Mouse (Mus musculus) mesoderm, embryonic 11.5 days (tissue): ENCODE data around the gene Sept9.
"Not testable (repeated sequence)": the region's sequence is repeated elsewhere in the genome, so short reads cannot be mapped to it uniquely, and the experiment has no call there.

Experiments
- DNase-seq: peaks from one replicate; pipeline ENCODE4 v3.0.0-alpha.2; 2012; ENCODE audit warnings: low read depth, low spot score

Sept9 gene

DNA sequence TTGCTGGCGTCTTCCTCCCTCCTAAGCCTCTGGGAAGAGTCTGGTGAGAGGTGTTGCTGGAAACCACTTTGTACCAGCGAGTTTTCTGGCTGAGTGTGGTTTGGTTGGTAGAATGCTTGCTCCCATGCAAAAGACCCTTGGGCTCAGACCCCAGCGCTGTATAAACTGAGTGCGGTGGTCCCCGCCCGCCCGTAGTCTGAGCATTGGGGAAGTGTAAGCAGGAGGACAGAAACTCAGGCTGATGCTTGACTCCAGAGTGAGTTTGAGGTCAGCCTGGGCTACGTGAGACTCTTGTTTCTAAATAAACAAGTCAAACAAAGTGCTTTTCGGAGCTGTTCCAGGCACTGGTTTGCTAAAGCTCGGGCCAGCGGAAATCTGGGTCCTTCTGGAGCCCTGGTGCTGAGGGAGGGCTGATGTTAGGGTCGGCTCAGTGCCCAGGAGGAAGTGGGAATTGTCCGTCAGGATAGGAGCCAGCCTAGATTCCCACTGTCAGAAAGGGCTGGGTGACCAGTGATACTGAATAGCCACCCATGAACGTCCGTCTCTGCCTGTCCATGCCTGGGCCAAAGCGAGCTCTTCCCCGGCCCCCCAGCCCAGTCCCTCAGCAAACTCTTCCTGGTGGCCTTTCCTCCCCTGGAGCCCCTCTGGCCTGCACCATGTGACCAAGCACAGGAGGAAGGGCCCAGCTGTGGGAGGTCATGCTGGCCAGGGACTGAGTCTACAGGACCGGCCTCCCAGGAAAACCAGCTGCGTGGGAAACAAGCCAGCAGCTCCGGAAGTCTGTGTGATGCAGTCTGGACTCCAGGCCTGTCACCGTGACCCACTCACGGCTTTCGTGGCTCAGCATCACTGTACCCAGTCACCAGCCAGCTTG lies 112.8 kb downstream of the Sept9 start:
- DNase-seq: no peak

DNA sequence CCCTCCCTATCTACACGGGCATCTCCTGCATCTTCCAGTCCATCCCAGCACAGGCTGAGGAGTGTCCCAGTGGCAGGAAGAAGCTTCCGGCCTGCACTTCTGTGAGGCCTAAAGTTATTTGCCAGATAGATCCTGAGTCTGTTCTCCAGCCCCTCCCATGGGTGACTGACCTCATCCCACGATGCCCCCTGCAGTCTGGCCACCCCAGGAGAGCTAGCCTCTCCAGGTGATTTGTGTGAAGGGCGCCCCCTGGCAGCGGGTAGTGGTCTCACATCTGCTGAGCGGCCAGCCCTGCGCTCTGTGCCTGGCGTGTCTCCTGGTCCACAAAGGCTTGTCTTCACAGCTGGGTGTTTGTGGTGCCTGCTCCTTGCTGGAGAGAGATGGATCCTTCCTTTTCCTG lies 113.5 kb downstream of the Sept9 start:
- DNase-seq: no peak

DNA sequence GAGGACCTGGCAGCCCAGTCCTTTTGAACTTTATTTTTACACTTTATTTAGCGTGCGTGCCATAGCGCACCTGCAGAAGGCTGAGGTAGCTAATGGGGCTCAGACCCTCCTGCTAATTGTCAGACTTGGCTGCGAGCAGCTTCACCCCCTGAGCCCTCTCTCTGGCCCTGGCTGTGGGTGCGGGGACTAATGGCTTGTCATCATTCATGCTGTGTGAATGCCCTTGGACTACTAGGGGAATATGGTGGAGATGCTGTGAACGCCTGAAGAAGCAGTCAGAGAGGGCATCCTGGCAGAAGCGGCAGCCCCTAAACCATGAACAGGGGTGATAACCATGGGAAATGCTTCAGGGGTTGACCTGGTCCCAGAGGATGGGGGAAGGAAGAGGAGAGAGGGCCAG lies 114.0 kb downstream of the Sept9 start:
- DNase-seq: no peak

DNA sequence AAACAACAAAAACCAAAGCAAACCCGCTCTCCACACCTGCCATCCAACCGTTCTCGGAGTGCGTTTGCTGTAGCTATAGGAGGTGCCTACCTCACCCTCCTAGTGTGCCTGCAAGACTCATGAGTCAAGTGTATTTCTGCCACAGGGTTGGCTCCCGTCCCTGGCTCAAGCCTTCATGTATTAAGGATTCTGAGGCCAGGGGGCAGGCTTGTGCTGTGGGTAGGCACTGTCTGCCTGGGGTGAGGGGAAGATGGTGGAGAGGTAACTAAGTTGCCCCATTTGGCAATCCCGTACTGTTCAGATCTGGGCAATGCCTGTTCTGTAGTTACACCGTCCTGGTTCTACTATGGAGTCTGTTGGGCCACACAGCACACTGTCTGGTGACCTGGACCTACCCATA lies 114.6 kb downstream of the Sept9 start:
- DNase-seq: no peak

DNA sequence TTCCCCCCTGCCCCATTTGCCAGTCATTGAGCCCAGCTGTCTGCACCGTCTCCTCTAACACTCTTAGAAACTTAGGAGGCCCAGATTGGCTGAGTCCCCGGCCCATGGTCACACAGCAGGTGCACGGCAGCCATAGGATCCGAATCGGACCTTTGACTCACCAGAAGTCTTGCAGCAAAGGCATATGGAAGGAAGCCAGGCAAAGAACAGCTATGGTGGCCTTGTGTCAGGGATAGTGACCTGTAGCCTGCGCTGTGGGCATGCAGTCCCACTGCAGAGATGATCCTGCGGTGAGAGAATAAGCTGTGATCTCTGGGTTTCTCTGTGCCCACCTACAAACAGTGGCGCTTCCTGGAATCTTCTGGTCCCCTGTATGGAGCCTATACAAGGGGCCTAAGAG lies 115.1 kb downstream of the Sept9 start:
- DNase-seq: no peak

DNA sequence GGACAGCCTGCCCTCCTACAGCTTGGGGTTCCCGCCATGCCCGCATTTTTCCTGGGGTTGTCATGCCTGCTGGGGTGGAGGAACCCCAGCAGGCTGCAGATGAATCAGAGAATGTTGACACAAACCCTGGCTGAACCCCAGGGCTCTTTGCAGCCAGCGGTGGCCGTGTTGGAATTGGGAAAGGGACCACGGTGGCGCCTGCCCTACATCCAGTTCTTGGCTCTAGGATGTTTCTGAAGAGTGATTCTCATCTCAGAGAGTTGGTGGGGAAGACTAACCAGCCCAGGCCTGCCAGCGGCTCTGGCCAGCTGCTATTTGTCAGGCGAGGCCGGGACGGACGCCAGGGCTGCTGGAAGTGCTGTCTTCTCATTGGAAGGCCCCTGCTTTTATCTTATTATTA lies 115.8 kb downstream of the Sept9 start:
- DNase-seq: no peak

DNA sequence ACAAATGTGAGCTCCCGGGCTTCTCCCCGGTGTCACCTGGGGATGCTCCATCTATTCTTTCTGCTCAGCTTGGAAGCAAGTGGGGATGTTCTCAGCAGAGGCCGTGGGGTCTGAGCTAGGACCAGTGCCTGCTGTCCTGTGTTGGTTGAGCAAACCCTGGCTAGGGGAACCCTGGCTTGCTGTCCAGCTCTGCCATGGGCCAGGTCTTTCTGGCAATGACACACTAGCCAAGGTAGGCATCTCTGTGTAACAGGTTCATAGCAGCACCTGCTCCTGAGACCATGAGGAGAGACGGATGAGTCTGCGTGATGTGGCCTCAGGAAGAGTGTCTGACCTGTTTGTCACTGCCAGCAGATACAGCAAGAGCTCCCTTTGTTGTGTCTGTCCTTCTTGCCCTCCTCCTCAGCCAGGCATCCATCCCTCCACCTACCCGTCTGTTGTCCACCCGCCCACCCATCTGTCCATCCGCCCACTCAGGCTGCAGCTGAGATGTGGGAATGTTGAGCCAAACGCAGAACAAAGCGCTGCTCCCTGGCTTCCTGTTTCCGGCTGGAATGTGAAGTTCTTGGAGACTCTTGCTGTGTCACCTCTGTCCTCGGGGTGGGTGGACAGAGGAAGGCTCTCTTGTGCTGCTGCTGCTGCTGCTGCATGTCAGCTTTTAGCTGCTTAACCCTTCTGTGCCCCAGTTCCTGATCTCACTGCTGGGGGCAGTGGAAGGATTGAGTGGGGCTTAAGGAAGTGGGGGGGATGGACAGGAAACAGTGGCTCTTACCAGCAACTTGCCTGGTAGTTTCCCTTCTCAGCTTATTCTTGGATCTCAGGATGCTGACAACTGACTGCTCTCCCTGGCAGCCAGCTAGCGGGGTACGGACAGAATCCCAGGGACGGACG lies 117.2 kb downstream of the Sept9 start:
- DNase-seq: peak; percentile 68

DNA sequence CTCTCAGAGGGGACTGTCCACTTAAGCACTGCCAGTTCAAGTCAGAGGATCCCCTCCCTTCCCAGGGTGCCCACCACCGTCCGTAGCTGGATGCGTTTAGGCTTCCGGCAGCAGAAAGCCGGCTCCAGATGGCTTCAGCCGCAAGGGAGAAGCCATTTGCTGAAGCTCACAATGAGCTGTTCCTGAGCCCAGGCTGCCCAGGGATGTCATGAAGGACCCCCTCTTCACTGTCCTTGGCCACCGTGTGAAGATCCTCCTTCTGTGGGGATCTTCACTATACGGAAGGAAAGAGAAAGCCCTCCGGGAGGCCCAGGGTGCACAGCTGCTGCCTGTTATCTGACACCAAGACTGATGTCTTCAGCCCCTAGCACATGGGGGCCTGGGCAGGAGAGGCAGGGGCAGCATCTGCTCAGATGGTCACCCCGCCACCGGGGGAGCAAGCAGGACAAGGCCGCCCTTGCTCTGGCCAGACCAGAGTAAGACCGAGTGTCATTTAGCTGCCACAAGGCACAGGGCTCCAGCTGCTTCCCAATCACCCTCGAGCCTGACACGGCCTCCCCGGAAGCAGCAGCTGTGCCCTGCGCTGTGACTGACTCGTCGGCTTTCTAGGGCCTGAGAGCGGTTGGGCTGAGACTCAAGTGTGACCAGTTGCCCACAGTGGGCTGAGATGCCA lies 118.1 kb downstream of the Sept9 start:
- DNase-seq: peak; percentile 70

DNA sequence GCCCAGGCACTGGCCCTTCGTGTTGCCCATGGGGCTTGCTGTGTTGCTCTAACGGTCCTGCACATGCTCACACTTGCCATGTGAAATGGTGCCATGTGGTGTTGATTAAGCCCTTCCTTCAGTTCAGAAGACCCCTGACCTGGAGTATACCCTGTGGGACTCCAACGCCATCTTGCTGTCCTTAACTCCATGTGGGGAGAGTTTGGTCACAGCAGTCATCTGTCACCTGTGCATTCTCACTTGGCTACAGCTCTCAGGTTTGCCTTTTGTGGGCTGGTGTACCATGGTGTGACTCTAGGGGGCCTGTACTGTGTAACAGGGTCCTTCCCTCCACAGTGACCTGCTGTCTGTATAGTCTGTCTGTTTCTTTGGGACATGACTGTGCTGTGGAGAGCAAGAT lies 118.7 kb downstream of the Sept9 start:
- DNase-seq: peak; percentile 60

DNA sequence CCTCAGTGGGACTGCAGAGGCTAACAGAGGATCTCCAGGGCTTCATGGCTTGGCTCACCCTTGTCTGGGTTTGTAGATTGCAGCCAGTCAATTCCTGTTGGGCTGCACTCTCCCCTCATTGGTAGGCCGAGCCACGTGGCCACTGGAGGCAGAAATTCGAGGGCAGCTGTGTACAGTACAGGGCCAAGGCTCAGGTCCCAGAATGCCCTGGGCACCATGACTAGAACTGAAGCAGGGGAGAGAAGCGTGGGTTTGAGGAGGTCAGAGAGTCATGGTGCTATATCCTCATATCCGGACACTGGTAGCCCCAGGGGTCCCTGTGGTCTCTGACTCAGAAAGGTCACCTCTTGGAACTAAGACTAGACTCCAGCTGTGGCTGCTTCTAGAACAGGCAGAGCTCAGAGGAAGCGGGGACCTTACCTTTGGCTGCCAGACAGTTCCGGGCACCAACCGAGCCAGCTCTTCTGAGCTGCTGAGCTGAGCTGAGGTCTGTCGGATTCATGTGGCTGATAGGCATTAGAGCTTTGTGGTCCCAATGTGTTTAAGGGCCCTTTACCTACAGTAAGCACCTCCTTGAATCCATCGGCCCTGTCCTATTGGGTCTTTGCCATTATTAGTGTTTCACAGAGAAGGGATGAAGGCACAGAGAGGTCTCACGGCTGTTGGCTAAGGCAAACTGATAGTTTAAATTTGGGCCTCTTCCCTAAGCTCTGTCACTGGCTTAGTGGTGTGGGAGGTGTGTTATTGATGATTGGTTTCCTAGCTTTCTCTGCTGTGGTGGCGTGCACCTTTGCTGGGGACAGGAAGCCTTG lies 119.5 kb downstream of the Sept9 start:
- DNase-seq: no peak

DNA sequence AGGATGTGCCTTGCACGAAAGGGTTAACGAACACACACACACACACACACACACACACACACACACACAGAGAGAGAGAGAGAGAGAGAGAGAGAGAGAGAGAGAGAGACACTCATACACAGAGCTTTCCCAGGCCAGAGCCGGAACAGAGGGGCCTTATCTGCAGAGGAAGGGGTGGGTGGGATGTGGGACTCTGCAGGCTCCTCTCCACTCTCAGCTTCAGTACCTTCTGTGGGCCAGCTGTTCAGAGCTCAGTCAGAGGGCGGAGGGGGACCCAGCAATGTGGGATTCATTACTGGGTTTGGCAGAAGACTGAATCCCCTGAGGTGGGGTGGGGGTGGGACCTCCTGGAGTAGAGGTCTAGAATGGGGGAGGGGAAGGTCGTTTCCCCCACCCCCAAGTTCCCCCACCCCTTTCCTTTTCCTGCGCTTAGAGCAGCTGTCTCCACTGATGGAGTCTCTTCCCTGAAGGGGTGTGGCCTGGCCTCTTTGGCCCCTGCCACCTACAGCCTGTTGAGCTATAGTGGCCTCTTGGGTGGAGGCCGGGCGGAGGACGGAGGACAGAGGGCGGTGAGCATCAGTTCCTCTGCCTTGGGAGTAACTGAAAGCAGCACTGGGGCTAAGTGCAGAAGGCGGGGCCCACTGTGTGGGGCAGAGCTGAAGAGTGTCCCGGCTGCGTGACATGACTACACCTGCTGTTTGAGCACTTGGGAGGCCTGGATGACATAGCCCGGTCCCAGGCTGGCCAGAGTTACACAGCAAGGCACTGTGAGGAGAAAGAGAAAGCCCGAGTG lies 120.3 kb downstream of the Sept9 start:
- DNase-seq: peak; percentile 83

DNA sequence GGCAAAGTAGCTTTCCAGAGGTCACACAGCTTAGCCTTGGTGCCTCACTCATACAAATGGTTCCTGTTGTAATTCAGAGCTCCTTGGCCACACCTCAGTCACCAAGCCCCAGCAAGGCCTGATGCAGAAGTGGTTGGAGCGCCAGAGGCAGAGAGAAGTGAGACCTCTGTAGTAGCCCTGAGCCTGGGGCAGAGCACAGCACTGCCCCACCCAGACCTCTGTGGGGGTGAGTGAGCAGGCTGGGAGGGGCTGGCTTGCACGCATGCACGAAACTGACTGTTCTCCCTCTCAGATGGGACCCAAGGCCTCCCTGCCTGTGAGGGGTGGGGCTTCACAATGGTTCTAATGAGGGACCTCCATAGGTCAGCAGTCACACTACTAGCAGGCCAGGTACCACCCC lies 121.0 kb downstream of the Sept9 start:
- no peak for DNase-seq

DNA sequence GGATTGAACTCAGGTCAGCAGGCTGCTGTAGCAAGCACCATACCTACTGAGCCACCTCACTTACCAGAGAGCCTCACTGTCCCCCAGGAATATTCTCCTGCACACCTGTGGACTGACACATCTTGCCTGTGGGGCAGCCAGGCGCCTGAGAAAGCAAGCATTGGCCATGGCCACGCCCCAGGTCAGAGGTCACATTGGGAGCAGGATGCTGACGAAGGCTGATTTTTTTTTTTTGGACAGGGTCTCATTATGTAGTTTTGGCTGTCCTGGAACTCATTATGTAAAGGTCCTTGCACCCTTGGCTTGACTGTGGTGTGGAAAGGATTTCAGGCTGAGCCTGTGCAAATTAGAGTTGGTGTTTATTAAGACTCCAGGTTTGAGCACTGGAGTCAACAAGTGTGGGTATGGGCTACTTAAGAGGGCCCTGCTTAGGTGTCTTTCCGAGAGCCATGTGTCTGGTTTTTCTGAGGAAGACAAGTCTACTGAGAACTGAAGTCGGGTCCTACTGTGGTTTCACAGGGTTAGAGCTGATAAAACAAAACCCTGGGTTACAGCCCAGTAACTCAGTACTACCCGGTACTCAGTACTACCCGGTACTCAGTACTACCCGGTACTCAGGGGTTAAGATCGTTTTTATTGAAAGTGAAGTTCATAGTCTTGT lies 122.0 kb downstream of the Sept9 start:
- no peak for DNase-seq

DNA sequence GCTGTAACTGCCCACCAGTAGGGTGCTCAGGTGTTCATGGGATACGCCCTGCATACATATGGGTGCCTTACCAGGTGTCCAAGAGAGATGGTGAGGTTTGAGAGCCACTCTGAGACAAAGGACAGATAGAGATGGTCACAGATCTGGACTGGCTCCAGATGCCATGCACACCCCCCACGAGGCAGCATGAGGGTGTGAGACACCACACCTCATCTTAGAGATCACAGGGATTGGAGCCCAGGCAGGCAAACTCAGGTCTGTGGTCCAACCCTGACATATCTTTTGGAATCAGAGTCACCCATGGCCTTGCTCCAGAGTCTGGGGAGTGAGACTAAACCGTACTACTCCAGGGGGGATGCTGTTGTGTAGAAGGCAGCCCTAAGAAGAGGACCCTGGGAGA lies 122.8 kb downstream of the Sept9 start:
- DNase-seq: no peak

DNA sequence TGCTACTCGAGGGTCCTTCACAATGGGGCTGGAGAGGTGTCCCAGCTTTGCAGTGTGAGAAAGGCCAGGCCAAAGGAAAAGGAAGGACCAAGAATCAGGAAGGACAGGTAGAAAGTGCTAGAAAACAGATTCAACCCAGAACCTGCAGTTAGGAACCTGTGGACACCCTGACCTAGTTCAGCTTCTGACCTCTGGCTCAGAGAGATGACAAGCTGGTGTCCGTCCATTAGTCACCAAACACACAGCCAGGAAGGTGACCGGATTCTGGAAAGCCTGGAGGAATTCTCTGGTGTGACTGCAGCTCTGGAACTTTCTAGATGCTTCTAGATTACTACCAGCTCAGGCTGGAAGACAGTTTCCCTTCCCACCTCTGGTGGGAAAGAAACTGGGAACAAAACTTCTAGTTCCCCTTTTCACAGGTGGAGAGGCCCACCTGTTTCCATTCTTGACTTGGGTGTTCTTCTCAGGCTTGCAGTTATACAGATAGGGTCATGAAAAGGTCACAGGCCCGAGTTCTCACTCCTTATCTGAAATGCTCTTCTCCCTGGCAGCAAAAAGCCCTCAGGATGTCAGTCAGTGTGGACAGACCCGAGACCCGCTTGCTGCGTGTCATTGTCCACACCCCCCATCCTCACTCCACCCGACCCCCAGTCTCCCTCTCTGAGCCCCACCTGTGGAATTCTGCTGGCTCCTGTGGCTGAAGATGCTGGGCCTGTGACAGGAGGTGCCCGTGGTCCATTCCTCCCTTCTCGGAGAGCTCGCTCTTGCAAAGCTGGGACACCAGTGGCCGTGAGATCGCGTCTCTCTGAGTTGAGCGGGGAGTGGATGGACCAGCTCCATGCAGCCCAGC lies 123.5 kb downstream of the Sept9 start:
- no peak for DNase-seq

DNA sequence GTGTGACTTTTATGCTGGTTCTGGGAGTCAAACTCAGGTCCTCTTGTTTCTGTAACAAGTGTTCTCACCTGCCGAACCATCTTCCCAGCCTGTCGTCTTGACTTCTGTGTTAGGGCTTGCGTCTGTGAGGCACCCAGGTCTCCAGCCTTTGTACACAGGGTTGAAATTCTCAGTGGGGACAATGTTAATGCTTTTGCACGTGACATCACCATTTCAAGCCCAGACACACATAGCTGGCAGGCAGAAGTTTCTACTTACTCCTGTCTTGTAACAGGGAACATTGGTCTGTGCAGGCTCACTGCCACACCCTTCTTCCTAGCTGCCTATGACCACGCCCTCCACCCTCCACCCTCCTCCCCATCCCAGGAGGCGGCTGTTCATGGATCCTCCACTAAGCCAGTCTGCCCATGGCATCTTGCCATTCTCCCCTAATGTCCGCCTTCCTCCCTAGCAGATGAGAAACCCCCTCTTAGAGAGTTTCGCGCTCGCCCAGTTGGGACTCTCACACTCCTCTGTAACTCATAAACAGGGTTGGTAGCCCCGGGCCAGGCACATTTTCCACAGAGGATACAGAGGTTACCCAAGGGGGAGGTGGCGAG lies 124.6 kb downstream of the Sept9 start:
- DNase-seq: no peak

DNA sequence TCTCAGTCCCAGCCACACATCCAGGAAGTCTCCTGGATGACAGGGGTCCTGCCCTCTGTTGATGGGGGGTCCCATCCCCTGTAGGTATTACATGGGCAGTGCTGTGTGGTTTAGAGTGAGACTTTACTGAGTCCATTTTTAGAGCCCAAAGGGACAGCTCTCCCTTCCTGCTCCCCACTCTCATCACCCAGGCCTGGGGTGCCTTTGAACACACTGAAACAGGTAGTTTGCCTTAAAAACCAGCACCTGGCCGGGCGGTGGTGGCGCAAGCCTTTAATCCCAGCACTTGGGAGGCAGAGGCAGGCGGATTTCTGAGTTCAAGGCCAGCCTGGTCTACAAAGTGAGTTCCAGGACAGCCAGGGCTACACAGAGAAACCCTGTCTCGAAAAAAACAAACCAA lies 125.3 kb downstream of the Sept9 start:
- DNase-seq: not testable (repeated sequence)

DNA sequence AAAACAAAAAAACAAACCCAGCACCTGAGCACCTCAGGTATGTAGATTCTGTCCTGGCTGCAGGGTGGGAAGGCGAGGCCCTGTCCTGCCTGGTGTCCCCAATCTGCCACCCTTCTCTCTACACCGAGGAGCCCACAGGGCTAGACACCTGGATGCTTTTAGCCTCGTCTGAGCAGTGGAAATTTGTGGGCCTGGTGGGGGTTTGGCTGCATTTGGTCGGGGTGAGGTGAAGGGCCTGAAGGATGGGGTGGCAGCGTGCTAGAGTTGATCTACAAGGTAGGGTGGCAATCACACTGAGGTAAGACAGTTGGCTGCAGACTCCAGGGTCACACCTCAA lies 125.6 kb downstream of the Sept9 start:
- DNase-seq: no peak
